Mouse (Mus musculus) C2C12 (cell line): Measurements from ENCODE around the gene Hormad2. TPM values are rescaled to one million over a fixed set of nuclear protein-coding genes. Genes with fewer than 3 reads are reported as not detected.

Experiments
- H3K27me3 ChIP-seq: one replicate; pipeline ENCODE4 v1.6.1; 2011; ENCODE audit not compliant: control insufficient read depth, insufficient read depth, insufficient read length
- H3K36me3 ChIP-seq: one replicate; pipeline ENCODE4 v1.6.1; 2011; ENCODE audit not compliant: control insufficient read depth, insufficient read depth
- H3K4me3 ChIP-seq: one replicate; pipeline ENCODE4 v1.5.1; 2011; ENCODE audit warnings: mild to moderate bottlenecking, control low read depth; ENCODE audit not compliant: poor library complexity, insufficient read depth, severe bottlenecking
- H3K79me2 ChIP-seq: one replicate; pipeline ENCODE4 v1.6.1; 2011; ENCODE audit not compliant: control insufficient read depth, insufficient read depth
- H3K79me3 ChIP-seq: one replicate; pipeline ENCODE4 v1.6.1; 2011; ENCODE audit warnings: low read depth, control low read depth
- H3ac ChIP-seq: one replicate; pipeline ENCODE3; 2011; ENCODE audit warnings: low read depth; ENCODE audit not compliant: control insufficient read depth, insufficient read length
- CEBPB ChIP-seq: IDR thresholded peaks from one replicate; pipeline ENCODE4 v1.6.1; 2011; ENCODE audit warnings: low read depth, mild to moderate bottlenecking, control low read depth, moderate library complexity
- CTCF ChIP-seq: IDR thresholded peaks from one replicate; pipeline ENCODE4 v1.5.1; 2011; ENCODE audit not compliant: control insufficient read depth, insufficient read depth, insufficient read length
- FOSL1 ChIP-seq: IDR thresholded peaks from one replicate; pipeline ENCODE4 v1.8.0; 2011; ENCODE audit warnings: mild to moderate bottlenecking, low read length; ENCODE audit not compliant: poor library complexity, insufficient read depth, severe bottlenecking
- MAX ChIP-seq: IDR thresholded peaks from one replicate; pipeline ENCODE4 v1.6.1; 2011; ENCODE audit warnings: mild to moderate bottlenecking, control low read depth
- MYOD1 ChIP-seq: IDR thresholded peaks from one replicate; pipeline ENCODE4 v1.6.1; 2011; ENCODE audit warnings: low read depth; ENCODE audit not compliant: control insufficient read depth, insufficient read length
- MYOG ChIP-seq: IDR thresholded peaks from one replicate; pipeline ENCODE4 v1.6.1; 2011; ENCODE audit not compliant: control insufficient read depth, insufficient read length; ENCODE audit errors: extremely low read depth
- USF1 ChIP-seq: IDR thresholded peaks from one replicate; pipeline ENCODE4 v1.6.1; 2011; ENCODE audit warnings: low read depth, mild to moderate bottlenecking, control low read depth, moderate library complexity
- polyA plus RNA-seq: library from polyadenylated mRNA; unstranded; fragments of >200 nt; fragmentation: generic; extraction: Trizol; gene quantifications from one replicate; pipeline ENCODE4 v1.2.1, GENCODE M21; 2012; ENCODE audit warnings: missing spikeins

Hormad2 gene
- polyA plus RNA-seq, 1 experiment = not detected

GRCm38 (mm10) chr11:4336693-4337283 is 104.1 kb downstream of the Hormad2 start:
- Histone ChIP-seq H3K27me3 (no peaks in the 10 kb centered on the region), H3K36me3 (no peaks in the 10 kb centered on the region), H3K4me3 (no peak overlapping the region), H3ac (no peak overlapping the region), H3K79me2 (no peaks in the 10 kb centered on the region), H3K79me3 (no peaks in the 10 kb centered on the region)
- TF ChIP-seq MAX (no peak), FOSL1 (peak; percentile 31)

- H3K79me3 ChIP-seq = no peaks in the 10 kb centered on the region
- H3K27me3 ChIP-seq = no peaks in the 10 kb centered on the region
- no peak overlapping the region for H3ac ChIP-seq
- TF ChIP-seq MYOD1 = peak; percentile 68
- no peak for TF ChIP-seq MAX
- no peak for TF ChIP-seq FOSL1
- TF ChIP-seq CTCF = no peak
- no peak for TF ChIP-seq USF1
- H3K36me3 ChIP-seq = no peaks in the 10 kb centered on the region
- no peaks in the 10 kb centered on the region for H3K79me2 ChIP-seq
- no peak overlapping the region for H3K4me3 ChIP-seq
Measured at GRCm38 (mm10) chr11:4335810-4336692, 104.9 kb downstream of the Hormad2 start.

- no peak overlapping the region for H3K4me3 ChIP-seq
- no peak overlapping the region for H3ac ChIP-seq
- TF ChIP-seq MAX = no peak
- TF ChIP-seq MYOD1 = no peak
- TF ChIP-seq CEBPB = no peak
- TF ChIP-seq CTCF = no peak
- TF ChIP-seq MYOG = no peak
- no peak for TF ChIP-seq USF1
- TF ChIP-seq FOSL1 = no peak
- H3K27me3 ChIP-seq = no peaks in the 10 kb centered on the region
- H3K79me3 ChIP-seq = no peaks in the 10 kb centered on the region
- no peaks in the 10 kb centered on the region for H3K36me3 ChIP-seq
- no peaks in the 10 kb centered on the region for H3K79me2 ChIP-seq
Measured at GRCm38 (mm10) chr11:4332961-4333360, 107.9 kb downstream of the Hormad2 start.

GRCm38 (mm10) chr11:4328188-4328587 is 112.7 kb downstream of the Hormad2 start:
- Histone ChIP-seq H3K27me3 (no peaks in the 10 kb centered on the region), H3K79me3 (no peaks in the 10 kb centered on the region), H3ac (no peak overlapping the region), H3K36me3 (no peaks in the 10 kb centered on the region), H3K79me2 (no peaks in the 10 kb centered on the region), H3K4me3 (no peak overlapping the region)
- TF ChIP-seq FOSL1 = no peak
- TF ChIP-seq MYOD1 = no peak
- no peak for TF ChIP-seq MAX
- TF ChIP-seq CTCF = no peak
- no peak for TF ChIP-seq MYOG
- no peak for TF ChIP-seq USF1
- no peak for TF ChIP-seq CEBPB

GRCm38 (mm10) chr11:4323481-4323880 is 117.4 kb downstream of the Hormad2 start:
- TF ChIP-seq FOSL1 (no peak), CTCF (no peak), USF1 (no peak), MYOD1 (no peak), CEBPB (no peak), MYOG (no peak), MAX (no peak)
- H3K27me3 ChIP-seq = no peaks in the 10 kb centered on the region
- no peaks in the 10 kb centered on the region for H3K79me2 ChIP-seq
- H3ac ChIP-seq = no peak overlapping the region
- no peak overlapping the region for H3K4me3 ChIP-seq
- H3K79me3 ChIP-seq = no peaks in the 10 kb centered on the region
- H3K36me3 ChIP-seq = no peaks in the 10 kb centered on the region
